Mouse (Mus musculus) gastrocnemius, postnatal 25 days (tissue): ENCODE results near the gene Treml2. TPM values are rescaled to one million over a fixed set of nuclear protein-coding genes. Genes with fewer than 3 reads are reported as not detected.
"Not testable (repeated sequence)": the region's sequence is repeated elsewhere in the genome, so short reads cannot be mapped to it uniquely, and the experiment has no call there.

ENCODE experiments used
- DNase-seq: peaks from one replicate; pipeline ENCODE4 v3.0.0; 2022
- total RNA-seq, 2 experiments: library from RNA; stranded (reverse); gene quantifications; 1 replicate in 1 of 2; 2 replicates in 1 of 2; pipeline ENCODE4 v1.2.3; 2021

Gene Treml2
- total RNA-seq, 2 experiments from 2014 or later: 0.08 TPM; not detected in 1

- no peak for DNase-seq
These were observed 51.4 kb downstream of the Treml2 start for GRCm38 (mm10) chr17:48350681-48351193.

GRCm38 (mm10) chr17:48352976-48353375 is 53.7 kb downstream of the Treml2 start:
- DNase-seq: not testable (repeated sequence)

GRCm38 (mm10) chr17:48355822-48356221 is 56.5 kb downstream of the Treml2 start:
- DNase-seq: no peak

- no peak for DNase-seq
These were observed 58.6 kb downstream of the Treml2 start for GRCm38 (mm10) chr17:48357892-48358291.

- DNase-seq: no peak
These were observed 60.3 kb downstream of the Treml2 start, which contains the start of gene Treml1 for GRCm38 (mm10) chr17:48359616-48360015. TSS of gene Treml1 (plus strand) at chr17:48359916.

GRCm38 (mm10) chr17:48360462-48360861 is 61.2 kb downstream of the Treml2 start:
- no peak for DNase-seq

Other genes with a start within 250 kb of the Treml2 start
- gene 1700067P10Rik, start 210.2 kb upstream of the Treml2 start, total RNA-seq: not detected
- gene 9830107B12Rik, start 153.2 kb upstream of the Treml2 start, total RNA-seq: not detected
- gene A530064D06Rik, start 132.2 kb upstream of the Treml2 start, total RNA-seq: not detected
- gene Trem1, start 66.7 kb upstream of the Treml2 start, total RNA-seq: not detected
- gene Trem3, start 51.7 kb upstream of the Treml2 start, total RNA-seq: not detected
- gene Treml4, start 35.2 kb upstream of the Treml2 start, total RNA-seq: not detected
- not detected for gene B430306N03Rik, start 16.6 kb downstream of the Treml2 start, total RNA-seq
- gene Trem2, start 46.9 kb downstream of the Treml2 start, total RNA-seq: under 1 TPM in 1 of 2 experiments, not detected in 1; 0.83 TPM
- gene Treml1, start 60.4 kb downstream of the Treml2 start, total RNA-seq: under 1 TPM in 1 of 2 experiments, not detected in 1; 0.23 TPM
- gene Nfya, start 110.4 kb downstream of the Treml2 start, total RNA-seq: 1 to 10 TPM; 6.9 TPM
- 1 to 10 TPM; 9.0 to 9.8 TPM for gene Oard1, start 110.5 kb downstream of the Treml2 start, total RNA-seq
- gene Apobec2, start 133.4 kb downstream of the Treml2 start, total RNA-seq: 100 to 1,000 TPM; 500 to 744 TPM
- gene Tspo2, start 152.0 kb downstream of the Treml2 start, total RNA-seq: not detected
- not detected for gene Unc5cl, start 155.4 kb downstream of the Treml2 start, total RNA-seq